Mouse (Mus musculus) stomach, embryonic 15.5 days (tissue): ENCODE measurements around the gene Tcf7. TPM values are rescaled to one million over a fixed set of nuclear protein-coding genes. Genes with fewer than 3 reads are reported as not detected.
A peak's percentile ranks its signal among the peaks of the same experiment; 100 is the strongest.
"Not testable (repeated sequence)": the region's sequence is repeated elsewhere in the genome, so short reads cannot be mapped to it uniquely, and the experiment has no call there.

Experiments
- ATAC-seq: fragments of 200-750 bp; cut with Nextera tagmentation; 2 replicates; pipeline ENCODE4 v1.8.0; 2017; ENCODE audit warnings: low read depth, moderate number of reproducible peaks, moderate TSS enrichment; ENCODE audit not compliant: insufficient read depth, low FRiP score
- H3K27ac ChIP-seq: fragments of 300-500 bp; sonication (generic); 2 replicates; pipeline ENCODE4 v1.5.1; 2015; ENCODE audit warnings: mild to moderate bottlenecking, inconsistent platforms
- H3K27me3 ChIP-seq: fragments of 300-500 bp; sonication (generic); replicated peaks from 2 replicates; pipeline ENCODE4 v1.6.1; 2015; ENCODE audit warnings: inconsistent platforms
- H3K36me3 ChIP-seq: fragments of 300-500 bp; sonication (generic); 2 replicates; pipeline ENCODE4 v1.6.1; 2015; ENCODE audit warnings: inconsistent platforms
- H3K4me1 ChIP-seq: fragments of 300-500 bp; sonication (generic); 2 replicates; pipeline ENCODE4 v1.6.1; 2015; ENCODE audit warnings: inconsistent platforms
- H3K4me2 ChIP-seq: fragments of 300-500 bp; sonication (generic); 2 replicates; pipeline ENCODE4 v1.6.1; 2015; ENCODE audit warnings: mild to moderate bottlenecking, inconsistent platforms
- H3K4me3 ChIP-seq: fragments of 300-500 bp; sonication (generic); replicated peaks from 2 replicates; pipeline ENCODE4 v1.5.1; 2015; ENCODE audit warnings: inconsistent platforms
- H3K9ac ChIP-seq: fragments of 300-500 bp; sonication (generic); 2 replicates; pipeline ENCODE4 v1.6.1; 2015; ENCODE audit warnings: inconsistent platforms
- H3K9me3 ChIP-seq: fragments of 300-500 bp; sonication (generic); 2 replicates; pipeline ENCODE4 v1.6.1; 2016; ENCODE audit warnings: inconsistent platforms
- WGBS: fragments of 180-500 bp; shearing (Covaris S2); methylation state at CpG from one replicate; pipeline ENCODE4 v1.1.7; 2015; 5-methylcytosine and 5-hydroxymethylcytosine counted together
- polyA plus RNA-seq: library from polyadenylated mRNA; unstranded; fragments of >200 nt; fragmentation: Nextera tagmentation; extraction: Ambion mirVana; gene quantifications from 2 replicates; pipeline ENCODE4 v1.2.1, GENCODE M21; 2015

Gene Tcf7
- polyA plus RNA-seq, 1 experiment from 2014 or later = 7.5 TPM

DNA sequence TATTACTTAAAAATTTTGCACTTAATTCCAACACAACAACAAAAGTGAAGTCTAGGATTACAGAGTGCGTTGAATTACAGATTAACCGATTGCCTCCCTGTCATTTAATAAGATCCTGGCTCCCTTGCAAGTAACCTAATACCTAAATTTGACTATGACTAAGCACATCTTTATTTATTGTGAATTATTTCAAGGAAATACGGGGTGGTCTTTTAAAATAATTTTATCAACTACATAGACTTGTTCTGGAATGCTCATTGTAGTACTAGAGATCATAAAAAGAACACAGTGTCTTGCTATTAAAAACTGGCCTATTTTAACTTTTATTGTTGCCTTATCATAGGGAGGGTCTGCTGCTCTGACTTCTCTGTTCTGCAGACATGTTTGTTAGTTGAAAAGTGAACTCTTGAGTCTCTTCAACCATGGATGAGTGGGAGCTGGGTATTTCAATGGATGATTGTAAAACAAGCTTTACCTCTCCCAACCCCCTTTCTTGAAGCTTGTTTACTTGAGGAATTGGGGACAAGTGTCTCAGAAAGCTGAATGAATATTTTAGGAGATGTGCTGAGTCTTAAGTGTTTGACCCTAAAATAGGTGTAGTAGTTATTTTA, 49.7 kb downstream of the Tcf7 start:
- 11% methylated on average over 3 of the region's 3 CpGs for WGBS

GRCm38 (mm10) chr11:52231606-52232541, 50.9 kb downstream of the Tcf7 start, which contains the start of gene Skp1a:
TSS of gene Skp1a (plus strand) at chr11:52231995.
- peak within 1 kb of the TSS; percentile 48 for H3K4me2 ChIP-seq
- under 1% methylated on average over 87 of the region's 87 CpGs for WGBS
- peak; percentile 88 for ATAC-seq

More for the DNA sequence above, 49.7 kb downstream of the Tcf7 start:
- no peak for ATAC-seq
- H3K36me3 ChIP-seq = peaks cover 10% of the 10 kb centered on the region; the same call in 1 of the 2 replicates
- H3K4me3 ChIP-seq = peak overlapping the region; percentile 81
- H3K4me2 ChIP-seq = peak overlapping the region; percentile 48
- H3K27ac ChIP-seq = no peak overlapping the region
- H3K9me3 ChIP-seq = no peaks in the 10 kb centered on the region
- H3K4me1 ChIP-seq = 0 out of 2 replicates have a peak, but pooled peaks cover 7% of the 10 kb centered on the region
- H3K9ac ChIP-seq = no peak overlapping the region
- no peaks in the 10 kb centered on the region for H3K27me3 ChIP-seq

GRCm38 (mm10) chr11:52230694-52231093, 52.1 kb downstream of the Tcf7 start:
- Histone ChIP-seq H3K27me3 (no peaks in the 10 kb centered on the region), H3K9ac (no peak overlapping the region), H3K36me3 (no peaks in the 10 kb centered on the region), H3K4me2 (peak overlapping the region; percentile 48), H3K4me3 (peak overlapping the region; percentile 81), H3K4me1 (0 out of 2 replicates have a peak, but pooled peaks cover 7% of the 10 kb centered on the region), H3K27ac (peak overlapping the region; percentile 99; the same call in 1 of the 2 replicates), H3K9me3 (no peaks in the 10 kb centered on the region)
- WGBS = 52% methylated on average over 5 of the region's 5 CpGs
- no peak for ATAC-seq

More at GRCm38 (mm10) chr11:52231606-52232541, 50.9 kb downstream of the Tcf7 start, which contains the start of gene Skp1a:
- peak within 1 kb of the TSS; percentile 99 for H3K27ac ChIP-seq
- H3K27me3 ChIP-seq = no peaks in the 10 kb centered on the region
- H3K36me3 ChIP-seq = no peaks in the 10 kb centered on the region
- peak within 1 kb of the TSS; percentile 95 for H3K9ac ChIP-seq
- H3K9me3 ChIP-seq = no peaks in the 10 kb centered on the region
- 0 out of 2 replicates have a peak, but pooled peaks cover 7% of the 10 kb centered on the region for H3K4me1 ChIP-seq
- H3K4me3 ChIP-seq = peak within 1 kb of the TSS; percentile 81

DNA sequence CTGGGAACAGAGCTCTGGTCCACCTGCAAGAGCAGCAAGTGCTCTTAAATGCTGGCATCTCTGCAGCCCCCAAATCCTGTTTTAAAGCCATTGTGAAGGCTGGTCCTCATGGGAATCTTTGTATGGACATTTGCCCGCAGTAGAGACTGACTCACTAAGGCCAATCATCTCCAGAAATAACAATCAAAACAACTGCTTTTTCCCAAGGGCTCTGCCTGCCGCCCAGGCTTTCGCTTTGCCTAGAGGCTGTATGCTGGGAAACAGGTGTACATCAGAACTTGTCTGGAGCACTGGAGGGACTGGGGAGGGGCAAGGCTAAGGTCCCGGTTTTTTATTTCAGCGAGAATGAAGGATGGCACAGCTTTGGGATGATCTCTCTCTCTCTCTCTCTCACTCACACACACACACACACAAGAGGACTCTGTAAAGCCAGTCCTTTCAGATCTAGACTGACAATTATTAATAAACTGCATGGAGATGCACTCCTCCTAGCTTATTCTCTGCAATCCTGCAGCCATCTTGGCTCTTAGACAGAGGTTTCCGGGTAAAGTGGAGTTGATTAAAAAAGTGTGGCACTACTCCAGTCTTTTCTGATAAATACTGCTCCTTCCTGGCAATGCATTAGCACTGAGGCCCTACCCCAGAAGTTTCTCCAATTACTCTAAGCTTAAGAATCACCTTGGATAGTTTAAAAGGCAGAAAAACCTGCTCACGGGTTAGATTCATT, 53.9 kb downstream of the Tcf7 start:
- H3K27ac ChIP-seq = no peak overlapping the region
- 75% methylated on average over 7 of the region's 7 CpGs for WGBS

DNA sequence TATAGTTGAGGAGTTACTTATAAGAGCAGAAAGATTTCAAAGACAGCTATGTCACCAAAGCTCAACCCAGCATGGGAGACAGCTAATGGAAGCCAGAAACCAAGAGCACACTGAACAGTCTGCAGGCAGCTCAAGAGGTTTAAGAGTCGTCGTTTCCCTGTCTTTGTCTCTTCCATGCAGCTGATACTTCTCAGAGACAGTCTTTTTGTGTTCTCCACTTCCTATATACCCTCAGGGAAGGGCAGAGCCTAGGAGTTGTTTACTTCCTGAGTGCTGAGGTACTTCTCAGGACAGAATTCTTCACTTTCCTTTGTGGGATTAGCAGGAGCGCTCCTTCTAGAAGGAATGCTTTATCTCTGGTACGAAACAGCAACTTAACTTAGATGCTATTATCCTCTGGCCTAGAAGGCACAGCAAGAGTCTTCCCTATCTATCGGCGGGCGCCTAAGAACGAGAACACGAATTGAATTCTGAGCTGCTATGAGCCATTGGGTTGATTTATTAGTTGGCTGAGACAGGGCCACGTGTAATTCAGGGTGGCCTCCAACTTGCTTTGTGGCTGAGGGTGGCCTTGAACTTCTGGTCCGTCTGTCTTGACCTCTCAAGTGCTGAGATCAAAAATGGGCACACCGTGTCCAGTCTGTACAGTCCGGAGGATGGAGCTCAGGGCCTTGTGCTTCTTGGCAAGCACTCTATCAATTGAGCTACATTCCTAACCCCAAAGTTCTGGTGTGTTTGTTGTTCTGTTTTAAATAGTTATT, 55.2 kb downstream of the Tcf7 start:
- Histone ChIP-seq H3K9me3 (no peaks in the 10 kb centered on the region), H3K36me3 (no peaks in the 10 kb centered on the region), H3K27me3 (no peaks in the 10 kb centered on the region), H3K4me1 (0 out of 2 replicates have a peak, but pooled peaks cover 12% of the 10 kb centered on the region), H3K4me2 (no peak overlapping the region), H3K9ac (no peak overlapping the region), H3K4me3 (no peak overlapping the region), H3K27ac (no peak overlapping the region)
- ATAC-seq = no peak
- 71% methylated on average over 13 of the region's 13 CpGs for WGBS

More for the DNA sequence above, 53.9 kb downstream of the Tcf7 start:
- Histone ChIP-seq H3K9ac (no peak overlapping the region), H3K27me3 (no peaks in the 10 kb centered on the region), H3K36me3 (no peaks in the 10 kb centered on the region), H3K4me3 (no peak overlapping the region), H3K4me2 (no peak overlapping the region), H3K9me3 (no peaks in the 10 kb centered on the region), H3K4me1 (0 out of 2 replicates have a peak, but pooled peaks cover 11% of the 10 kb centered on the region)
- no peak for ATAC-seq

- Histone ChIP-seq H3K9ac (no peak overlapping the region), H3K27me3 (no peaks in the 10 kb centered on the region), H3K4me1 (0 out of 2 replicates have a peak, but pooled peaks cover 12% of the 10 kb centered on the region), H3K27ac (no peak overlapping the region), H3K4me3 (no peak overlapping the region), H3K9me3 (no peaks in the 10 kb centered on the region), H3K4me2 (no peak overlapping the region), H3K36me3 (no peaks in the 10 kb centered on the region)
- no peak for ATAC-seq
- 81% methylated on average over 3 of the region's 3 CpGs for WGBS
Measured at GRCm38 (mm10) chr11:52227053-52227452, 55.8 kb downstream of the Tcf7 start.

DNA sequence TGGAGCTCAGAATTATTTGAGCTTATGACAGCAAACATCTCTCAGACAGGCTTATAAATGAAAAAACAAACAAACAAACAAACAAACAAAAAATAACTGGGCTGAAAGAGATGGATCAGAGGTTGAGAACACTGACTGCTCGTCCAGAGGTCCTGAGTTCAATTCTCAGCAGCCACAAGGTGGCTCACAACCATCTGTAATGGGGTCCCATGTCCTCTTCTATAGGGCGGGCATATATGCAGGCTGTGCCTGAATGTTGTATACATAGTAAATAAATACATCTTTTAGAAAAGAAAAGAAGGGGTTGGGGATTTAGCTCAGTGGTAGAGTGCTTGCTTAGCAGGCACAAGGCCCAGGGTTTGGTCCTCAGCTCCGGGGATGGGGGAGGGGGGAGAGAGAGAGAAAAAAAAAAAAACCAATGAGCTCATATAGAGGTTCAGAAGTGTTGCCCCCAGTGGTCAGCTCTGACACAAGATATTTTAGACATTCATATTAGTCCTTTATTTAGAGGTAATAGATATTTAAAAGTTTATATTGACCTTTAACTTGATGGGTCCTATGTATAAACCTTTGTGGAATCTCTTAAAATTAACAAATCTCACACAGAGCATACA, 56.7 kb downstream of the Tcf7 start:
- H3K27ac ChIP-seq = no peak overlapping the region
- H3K27me3 ChIP-seq = no peaks in the 10 kb centered on the region
- no peak overlapping the region for H3K4me3 ChIP-seq
- H3K4me2 ChIP-seq = no peak overlapping the region
- H3K9me3 ChIP-seq = no peaks in the 10 kb centered on the region
- ATAC-seq = no peak
- no peaks in the 10 kb centered on the region for H3K36me3 ChIP-seq
- no peak overlapping the region for H3K9ac ChIP-seq
- 61% methylated on average over 3 of the region's 3 CpGs for WGBS
- H3K4me1 ChIP-seq = 0 out of 2 replicates have a peak, but pooled peaks cover 11% of the 10 kb centered on the region

DNA sequence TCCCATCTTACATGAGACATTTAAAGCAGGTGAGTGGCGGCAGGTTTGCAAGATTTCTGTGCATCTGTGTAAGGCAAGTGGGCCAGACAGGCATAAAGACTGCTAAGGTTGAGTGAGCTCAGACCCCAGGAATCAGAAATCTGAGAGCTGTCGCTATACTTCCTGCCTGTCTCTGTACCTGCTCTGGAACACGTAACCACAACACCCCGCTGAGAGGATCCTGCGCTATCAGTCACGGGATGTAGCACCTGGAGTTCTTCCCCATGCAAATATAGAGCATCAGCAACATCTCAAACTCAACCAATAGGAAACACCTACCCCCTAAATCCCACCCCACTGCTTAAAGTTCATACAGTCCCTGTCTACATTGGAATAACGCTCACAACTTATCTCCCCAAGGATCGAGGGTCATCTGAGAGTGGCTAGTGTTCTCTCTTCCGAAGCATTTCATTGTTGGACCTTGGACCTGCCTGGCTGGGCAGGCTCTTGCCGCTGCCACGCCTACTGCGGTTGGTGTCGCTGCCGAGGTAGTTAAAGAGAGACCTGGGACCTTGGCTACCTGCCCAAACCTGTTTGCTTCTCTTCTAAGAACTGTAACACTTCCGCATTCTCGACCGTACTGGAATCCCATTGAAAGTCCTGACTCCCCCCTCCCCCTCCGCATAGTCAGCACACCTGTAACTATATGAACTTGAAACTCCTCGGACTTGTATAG, 58.7 kb downstream of the Tcf7 start:
- no peak overlapping the region for H3K9ac ChIP-seq
- H3K27me3 ChIP-seq = no peaks in the 10 kb centered on the region
- peak; percentile 89 for ATAC-seq
- WGBS = 11% methylated on average over 19 of the region's 19 CpGs
- H3K27ac ChIP-seq = peak overlapping the region; percentile 45; the same call in 1 of the 2 replicates
- H3K4me3 ChIP-seq = peak overlapping the region; percentile 19; the same call in 1 of the 2 replicates
- H3K4me2 ChIP-seq = peak overlapping the region; percentile 42
- no peaks in the 10 kb centered on the region for H3K9me3 ChIP-seq
- 0 out of 2 replicates have a peak, but pooled peaks cover 4% of the 10 kb centered on the region for H3K4me1 ChIP-seq
- H3K36me3 ChIP-seq = no peaks in the 10 kb centered on the region

- WGBS = 67% methylated on average over 6 of the region's 6 CpGs
- Histone ChIP-seq H3K36me3 (no peaks in the 10 kb centered on the region), H3K4me1 (0 out of 2 replicates have a peak, but pooled peaks cover 4% of the 10 kb centered on the region), H3K4me3 (no peak overlapping the region), H3K9ac (no peak overlapping the region), H3K27ac (no peak overlapping the region), H3K9me3 (no peaks in the 10 kb centered on the region), H3K4me2 (no peak overlapping the region), H3K27me3 (no peaks in the 10 kb centered on the region)
- no peak for ATAC-seq
Measured at GRCm38 (mm10) chr11:52222891-52223290, 59.9 kb downstream of the Tcf7 start.

DNA sequence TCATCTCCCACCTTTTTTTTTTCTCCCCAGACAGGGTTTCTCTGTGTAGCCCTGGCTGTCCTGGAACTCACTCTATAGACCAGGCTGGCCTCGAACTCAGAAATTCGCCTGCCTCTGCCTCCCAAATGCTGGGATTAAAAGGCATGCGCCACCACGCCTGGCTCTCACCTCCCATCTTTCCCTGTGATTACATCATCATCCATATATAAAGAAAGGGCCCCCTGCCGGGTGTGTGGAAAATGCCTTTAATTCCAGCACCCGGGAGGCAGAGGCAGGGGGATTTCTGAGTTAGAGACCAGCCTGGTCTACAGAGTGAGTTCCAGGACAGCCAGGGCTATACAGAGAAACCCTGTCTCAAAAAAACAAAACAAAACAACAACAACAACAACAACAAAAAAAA, 60.9 kb downstream of the Tcf7 start:
- not testable (repeated sequence) for H3K9ac ChIP-seq, ATAC-seq, H3K4me2 ChIP-seq, H3K27ac ChIP-seq, H3K4me1 ChIP-seq, H3K4me3 ChIP-seq, H3K27me3 ChIP-seq, H3K9me3 ChIP-seq, H3K36me3 ChIP-seq
- WGBS = 86% methylated on average over 6 of the region's 6 CpGs
